Mouse (Mus musculus): Measurements from ENCODE around the gene Grid2ip.
A peak's percentile ranks its signal among the peaks of the same experiment; 100 is the strongest.

Grid2ip gene

DNA sequence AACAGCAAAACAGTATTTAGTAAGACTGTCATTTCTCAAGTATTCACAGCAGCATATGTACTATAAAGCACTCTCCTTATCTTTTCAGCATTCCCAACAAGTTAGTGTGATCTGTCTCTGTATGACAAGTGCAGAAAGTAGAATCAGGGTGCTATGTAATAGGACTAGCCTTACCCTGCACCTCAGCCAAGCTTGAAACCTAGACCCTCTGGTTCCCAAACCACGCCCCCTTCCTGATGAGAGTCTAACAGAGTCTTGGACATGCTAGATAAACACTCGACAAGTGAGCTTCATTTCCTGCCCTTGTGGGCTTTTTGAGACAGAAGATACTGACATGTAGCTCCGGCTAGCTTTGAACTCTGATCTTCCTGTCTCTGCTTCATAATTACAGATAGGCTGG is 52.1 kb downstream of the Grid2ip start:
- no peak for DNase-seq (ENCODE audit: extremely low spot score, low read depth, low spot score)

DNA sequence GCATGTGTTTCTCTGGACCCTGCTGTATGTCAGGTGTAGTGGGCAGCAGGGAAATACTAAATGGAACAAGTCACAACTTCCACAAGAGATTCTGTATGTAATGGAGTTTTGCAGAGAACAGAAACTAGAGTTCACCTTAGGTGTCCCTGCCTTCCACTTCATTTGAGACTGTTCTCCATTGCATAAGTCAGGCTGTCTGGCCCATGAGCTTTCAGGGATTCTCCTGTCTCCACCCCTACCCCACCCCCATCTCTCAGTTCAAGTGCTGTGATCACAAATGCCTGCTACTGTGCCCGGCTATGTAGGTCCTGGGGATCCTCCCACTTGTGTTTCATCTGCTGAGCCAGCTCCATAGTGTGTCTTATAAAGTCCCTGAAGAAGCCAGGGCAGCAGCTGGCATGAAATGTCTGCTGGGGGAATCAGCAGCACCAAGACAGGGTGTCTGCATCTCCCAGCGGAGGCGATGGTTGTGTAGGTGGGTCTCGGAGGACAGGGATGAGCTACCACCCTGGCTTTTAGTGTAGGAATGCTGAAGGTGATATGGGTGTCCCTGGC is 53.8 kb downstream of the Grid2ip start:
- DNase-seq (ENCODE audit: extremely low spot score, low read depth, low spot score), result no peak

GRCm38 (mm10) chr5:143421484-143421883 is 64.3 kb downstream of the Grid2ip start:
- DNase-seq (ENCODE audit: extremely low spot score, low read depth, low spot score), result no peak

- no peak for DNase-seq (ENCODE audit: extremely low spot score, low read depth, low spot score)
Observed at GRCm38 (mm10) chr5:143422990-143423389, 65.9 kb downstream of the Grid2ip start.

GRCm38 (mm10) chr5:143423899-143424519 is 66.9 kb downstream of the Grid2ip start:
- peak; percentile 33 for DNase-seq (ENCODE audit: extremely low spot score, low read depth, low spot score)

- DNase-seq (ENCODE audit: extremely low spot score, low read depth, low spot score), result peak; percentile 91
Observed at GRCm38 (mm10) chr5:143434421-143434820, 77.3 kb downstream of the Grid2ip start.

GRCm38 (mm10) chr5:143441298-143441697 is 84.2 kb downstream of the Grid2ip start:
- no peak for DNase-seq (ENCODE audit: extremely low spot score, low read depth, low spot score)

DNA sequence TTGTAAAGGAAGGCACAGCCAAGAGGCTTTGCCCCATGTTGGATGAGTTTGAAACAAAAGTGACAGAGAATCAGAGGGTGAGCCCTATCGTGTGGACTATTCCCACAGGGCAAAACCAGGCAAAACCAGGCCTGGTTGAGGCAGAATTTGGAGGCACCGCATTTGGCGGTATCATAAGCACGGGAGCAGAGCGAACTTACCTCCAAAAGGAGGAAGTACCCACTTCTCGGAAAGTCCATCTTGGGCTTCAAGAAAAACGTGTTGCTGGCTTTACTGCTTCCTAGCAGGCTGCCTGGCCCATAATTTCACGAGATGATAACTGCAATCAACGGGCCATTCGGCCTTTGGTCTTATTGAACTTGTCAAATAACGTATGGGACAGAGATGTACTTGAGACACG is 84.6 kb downstream of the Grid2ip start:
- no peak for DNase-seq (ENCODE audit: extremely low spot score, low read depth, low spot score)
